Mouse (Mus musculus) left cerebral cortex, adult 9 months (tissue): Measurements from ENCODE around the gene Pebp1.

Experiments used
- DNase-seq, 2 experiments: peaks; one replicate each; pipeline ENCODE4 v3.0.0; 2022; ENCODE audit warnings: low spot score in 2 of 2

Pebp1 gene

DNA sequence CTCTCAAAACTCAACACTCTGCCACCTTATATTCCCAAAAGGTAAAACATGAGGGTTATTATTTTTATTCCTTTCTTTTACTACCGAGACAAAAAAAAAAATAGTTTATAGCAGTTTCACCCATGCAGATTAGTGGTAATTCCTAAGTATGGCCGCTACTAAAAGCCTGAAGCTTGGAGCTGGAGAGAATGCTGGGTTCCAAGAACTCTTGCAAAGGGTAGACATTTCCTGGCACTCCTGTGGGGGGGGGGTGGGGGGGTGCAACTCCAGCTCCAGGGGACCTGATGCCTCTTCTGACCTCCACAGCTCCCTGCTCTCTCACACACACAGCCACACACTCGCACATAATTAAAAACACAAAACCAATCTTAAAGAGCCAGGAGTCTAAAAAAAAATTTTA is 1.1 kb downstream of the Pebp1 start:
- no peak for DNase-seq

DNA sequence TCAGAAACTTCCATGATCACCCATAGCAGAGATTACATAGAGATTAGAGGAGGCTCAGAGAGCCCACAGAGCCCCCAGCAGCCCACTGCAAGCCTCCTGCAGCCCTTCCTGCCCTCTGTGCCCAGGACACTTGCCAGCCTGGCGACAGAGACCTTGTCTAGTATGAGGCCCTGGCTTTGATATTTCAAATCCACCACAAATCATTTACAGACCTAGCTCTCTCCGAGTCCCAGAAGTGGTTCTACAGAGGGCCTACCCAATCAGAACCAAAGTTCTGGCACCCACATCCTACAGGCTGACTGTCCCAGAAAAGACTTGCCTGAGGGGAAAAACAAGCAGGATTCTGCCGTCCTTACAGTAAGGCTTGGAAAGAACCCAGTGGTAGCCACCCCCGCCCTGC is 2.2 kb downstream of the Pebp1 start:
- DNase-seq, result no peak

DNA sequence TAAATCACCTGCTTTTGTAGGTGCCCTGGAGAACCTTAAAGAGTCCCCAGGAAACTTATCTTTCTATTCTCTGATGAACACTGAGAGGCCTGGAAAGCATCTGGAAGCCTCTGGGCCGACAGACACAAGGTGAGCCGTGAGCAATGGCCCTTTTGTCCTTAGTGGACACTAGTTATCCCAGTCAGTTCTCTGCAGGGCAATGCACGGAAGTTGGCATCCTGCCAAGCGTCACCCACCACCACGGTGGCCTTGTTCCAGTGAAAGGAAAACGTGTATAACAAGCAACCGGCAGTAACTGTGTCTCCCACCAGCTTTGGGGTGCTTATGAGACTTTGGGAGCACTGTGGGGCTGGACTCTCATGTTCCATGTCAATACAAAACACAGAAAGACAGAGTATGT is 2.7 kb downstream of the Pebp1 start:
- no peak for DNase-seq

DNA sequence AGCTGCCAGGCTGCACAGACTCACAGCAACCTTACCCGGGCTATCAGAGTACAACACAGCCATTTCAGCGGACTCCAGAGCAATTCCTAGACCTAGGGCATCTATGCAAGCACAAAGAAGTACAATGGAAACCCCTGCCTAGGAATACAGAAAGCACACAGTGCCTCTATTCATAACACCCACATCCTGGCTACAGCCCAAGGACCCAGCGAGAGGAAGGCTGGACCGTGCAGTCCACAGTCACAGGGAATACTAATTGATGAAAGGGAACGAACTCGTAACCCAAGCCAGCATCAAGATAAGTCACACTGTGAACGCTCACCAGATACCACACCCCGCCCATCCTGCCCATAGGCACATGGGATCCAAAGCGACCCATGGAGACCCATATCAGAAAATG is 3.4 kb downstream of the Pebp1 start:
- DNase-seq, result peak in 1 of 2 experiments; percentile 58

DNA sequence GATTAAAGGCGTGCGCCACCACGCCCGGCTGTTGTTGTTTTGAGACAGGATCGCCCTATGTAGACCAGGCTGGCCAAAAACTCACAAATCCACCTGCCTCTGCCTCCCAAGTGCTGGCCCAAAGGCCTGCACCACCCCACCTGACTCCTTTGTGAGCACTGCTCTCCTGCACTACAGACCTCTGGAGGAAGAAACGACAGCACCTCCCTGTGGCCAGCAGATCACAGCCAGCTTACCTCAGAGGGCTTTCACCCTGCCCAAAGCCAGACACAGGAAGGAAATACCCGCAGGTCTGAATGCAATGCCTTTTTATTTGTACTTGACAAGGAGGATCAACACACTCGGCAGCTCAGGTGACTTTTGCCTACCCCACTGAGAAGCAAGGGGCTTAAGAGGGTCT is 5.1 kb downstream of the Pebp1 start:
- DNase-seq, result no peak

DNA sequence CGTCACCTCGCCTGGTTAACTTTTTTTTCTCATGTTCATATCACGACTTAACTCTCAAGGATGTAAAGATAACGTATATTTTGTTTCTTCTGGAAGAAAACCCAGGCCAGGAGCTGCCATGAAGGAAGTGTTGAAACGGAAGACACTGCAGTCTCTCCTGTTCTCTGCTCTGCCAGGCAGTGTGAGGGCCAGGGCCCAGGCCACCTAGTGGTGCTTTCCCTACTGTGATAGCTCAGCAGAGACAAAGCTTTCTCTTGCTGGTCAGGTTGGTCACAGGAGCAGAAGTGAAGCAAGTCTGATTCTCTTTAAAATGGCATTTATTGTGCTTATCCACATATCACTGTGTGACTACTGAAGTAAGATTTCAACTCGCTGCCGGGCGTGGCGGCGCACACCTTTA is 5.9 kb downstream of the Pebp1 start:
- DNase-seq, result no peak

DNA sequence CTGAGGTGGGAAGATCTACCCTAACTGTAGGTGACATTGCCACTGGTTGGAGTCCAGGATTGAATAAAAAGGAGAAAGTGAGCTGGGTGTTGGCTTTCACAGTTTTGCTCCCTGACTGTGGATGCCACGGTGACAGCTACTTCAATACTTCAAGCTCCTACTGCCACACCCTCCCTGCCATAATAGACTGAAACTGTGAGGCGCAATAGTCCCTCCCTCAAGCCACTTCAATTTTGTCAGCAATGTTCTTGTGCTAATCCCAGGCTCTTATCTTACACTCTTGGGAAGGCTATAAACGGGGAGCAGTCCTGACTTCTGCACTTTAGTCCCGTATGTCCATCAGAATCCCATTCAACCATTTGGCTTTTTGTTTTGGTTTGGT is 7.8 kb downstream of the Pebp1 start:
- no peak for DNase-seq

DNA sequence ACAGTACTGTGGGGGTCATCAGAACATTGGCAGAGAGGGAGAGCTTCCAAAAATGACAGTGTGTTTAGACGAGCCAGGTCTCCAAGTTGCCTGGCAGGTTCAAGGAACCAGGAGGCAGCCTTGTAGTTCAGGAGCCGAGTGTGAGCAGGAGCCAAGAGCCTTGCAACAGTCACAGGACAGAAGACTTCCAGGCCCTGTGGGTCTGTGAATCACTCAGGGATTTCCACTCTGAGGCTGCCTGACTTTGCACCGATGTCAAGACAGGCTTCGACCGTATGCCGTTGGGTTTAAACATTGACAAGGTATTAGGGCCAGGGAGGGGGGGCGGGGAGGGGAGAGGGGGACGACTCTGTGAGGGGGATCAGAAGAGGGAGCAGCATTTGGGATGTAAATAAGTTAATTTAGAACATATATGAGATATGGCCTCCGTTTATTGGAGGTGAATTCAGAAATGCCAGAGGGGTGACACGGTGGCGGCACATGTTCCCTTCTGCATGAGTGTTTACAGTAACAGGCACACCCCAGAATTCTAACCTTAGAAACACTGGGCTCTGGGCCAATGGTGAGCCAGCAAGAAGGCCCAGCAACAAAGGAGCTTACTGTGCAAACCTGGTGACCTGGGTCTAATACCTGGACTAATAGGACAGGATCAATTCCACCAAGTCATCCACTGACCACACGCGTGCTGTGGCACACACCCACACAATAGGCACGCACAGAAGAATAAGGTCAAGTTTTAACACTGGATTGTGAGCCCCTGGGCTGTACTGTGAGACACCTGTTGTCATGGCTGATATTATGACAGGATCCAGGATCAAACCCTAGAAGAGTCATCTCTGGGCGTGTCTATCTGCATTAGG is 8.4 kb downstream of the Pebp1 start:
- no peak for DNase-seq

DNA sequence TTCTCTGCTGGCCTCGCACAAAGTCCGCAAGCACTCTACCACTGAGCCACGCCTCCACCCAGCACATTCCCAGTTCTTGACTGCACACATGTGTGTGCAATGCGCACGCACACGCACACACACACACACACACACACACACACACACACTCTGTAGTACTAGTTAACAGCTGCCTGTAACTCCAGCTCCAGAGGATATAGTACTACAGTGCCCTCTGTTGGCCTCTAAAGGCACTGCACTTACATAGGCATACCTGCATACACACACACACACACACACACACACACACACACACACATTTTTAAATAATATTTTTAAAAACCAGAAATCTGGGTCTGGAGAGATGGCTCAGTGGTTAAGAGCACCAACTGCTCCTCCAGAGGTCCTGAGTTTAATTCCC is 9.6 kb downstream of the Pebp1 start:
- DNase-seq, result no peak

DNA sequence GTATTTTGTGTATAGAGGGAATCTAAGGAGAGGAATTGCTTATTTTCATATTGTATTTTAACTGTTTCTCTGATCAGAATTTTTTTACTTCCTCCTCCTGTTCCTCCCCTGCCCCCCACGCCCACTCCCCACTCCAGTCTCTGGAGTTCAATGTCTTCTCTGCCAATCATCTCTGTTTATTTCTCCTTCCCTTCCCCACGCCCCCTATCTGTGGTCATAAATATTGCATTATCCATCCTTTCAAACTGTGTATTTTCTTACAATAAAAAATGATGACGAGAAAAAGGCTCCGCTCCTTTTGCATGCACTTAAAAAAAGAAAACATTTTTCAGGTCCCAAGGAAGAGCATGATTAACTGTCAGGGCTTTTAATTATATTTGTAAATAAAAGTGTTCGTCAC is 12.6 kb downstream of the Pebp1 start:
- no peak for DNase-seq

DNA sequence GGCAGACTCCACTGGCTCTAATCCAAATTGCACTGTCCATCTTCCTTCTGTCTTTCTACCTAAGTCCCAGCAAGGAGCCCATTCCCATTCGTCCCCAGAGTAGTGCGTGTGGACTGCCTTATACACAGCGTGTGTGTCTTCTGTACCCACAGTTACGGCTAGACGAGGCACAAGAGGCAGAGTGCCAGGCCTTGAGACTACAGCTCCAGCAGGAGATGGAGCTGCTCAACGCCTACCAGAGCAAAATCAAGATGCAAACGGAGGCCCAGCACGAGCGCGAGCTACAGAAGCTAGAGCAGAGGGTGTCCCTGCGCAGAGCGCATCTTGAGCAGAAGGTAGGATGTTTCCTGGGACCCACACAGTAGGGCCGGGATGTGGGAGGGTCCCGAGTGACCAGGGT is 15.5 kb downstream of the Pebp1 start:
- peak in 1 of 2 experiments; percentile 86 for DNase-seq

DNA sequence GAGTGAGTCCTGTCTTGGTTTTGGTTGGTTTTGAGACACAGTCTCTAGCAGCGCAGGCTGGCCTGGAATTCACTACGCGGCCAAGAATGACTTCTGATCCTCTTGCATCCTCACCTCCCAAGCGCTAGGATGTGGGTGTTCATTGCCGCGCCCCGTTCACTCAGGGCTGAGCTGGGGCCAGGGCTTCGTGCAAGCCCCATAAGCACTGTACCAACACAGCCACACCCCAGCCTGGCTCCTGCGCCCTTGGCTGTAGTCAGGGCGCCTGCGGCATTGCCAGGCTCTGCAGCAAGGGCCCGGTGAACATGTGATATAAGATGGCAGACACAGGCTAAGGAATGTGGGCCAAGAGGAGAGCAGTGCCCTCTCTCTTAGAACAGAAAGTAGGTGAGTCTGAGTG is 18.0 kb downstream of the Pebp1 start:
- DNase-seq, result no peak

DNA sequence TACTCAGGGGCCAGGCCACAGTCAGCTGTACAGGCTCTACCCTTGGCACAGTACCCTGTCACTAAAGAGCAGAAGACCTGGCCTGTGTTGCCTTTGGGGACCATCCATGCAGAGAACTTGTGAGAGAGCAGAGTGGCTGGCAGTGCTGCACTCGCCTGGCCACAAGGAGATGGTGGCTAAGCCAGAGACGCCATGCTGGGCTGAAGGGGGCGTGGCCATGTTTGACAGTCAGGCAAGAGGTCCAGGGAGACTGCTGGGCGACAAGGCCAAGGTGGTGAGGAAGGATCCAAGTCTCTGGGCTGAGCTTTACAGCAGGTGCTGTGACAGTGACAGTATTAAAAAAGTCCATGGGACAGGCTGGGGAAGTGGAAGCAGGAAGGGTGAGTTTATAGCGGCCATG is 18.7 kb downstream of the Pebp1 start:
- DNase-seq, result no peak

DNA sequence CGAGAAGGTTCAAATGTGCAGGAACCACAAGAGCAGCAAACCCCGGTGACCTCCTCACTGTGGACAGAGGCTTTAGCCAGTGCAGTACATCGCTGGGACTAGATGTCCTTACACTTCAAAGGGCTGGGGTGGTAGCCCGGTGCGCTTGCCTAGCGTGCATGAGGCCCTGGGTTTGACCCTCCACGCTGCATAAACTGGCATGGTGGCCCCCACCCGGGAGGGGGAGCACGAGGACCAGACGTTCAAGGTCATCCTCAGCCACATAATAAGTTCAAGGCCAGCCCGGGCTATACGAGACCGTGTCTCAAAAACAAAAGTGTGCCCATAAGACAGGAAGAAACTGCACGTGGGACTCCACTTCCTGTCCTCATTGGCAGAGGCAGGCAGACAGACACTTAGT is 19.5 kb downstream of the Pebp1 start:
- no peak for DNase-seq

DNA sequence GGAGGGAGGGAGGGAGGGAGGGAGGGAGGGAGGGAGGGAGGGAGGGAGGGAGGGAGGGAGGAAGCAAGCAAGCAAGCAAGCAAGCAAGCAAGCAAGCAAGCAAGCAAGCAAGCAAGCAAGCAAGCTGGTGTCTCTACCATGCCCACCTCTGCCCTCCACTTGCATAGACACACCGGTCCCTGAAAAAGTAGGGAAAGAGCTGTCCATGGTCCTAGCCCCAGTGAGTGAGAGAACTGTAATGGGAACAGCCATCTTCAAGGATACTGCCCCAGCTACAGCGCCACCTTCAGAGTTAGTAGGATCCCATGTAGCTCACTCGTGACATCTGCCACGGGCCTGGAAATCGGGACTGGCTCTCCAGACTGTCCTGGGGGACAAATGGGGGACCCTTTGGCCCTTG is 22.7 kb downstream of the Pebp1 start:
- no peak for DNase-seq

DNA sequence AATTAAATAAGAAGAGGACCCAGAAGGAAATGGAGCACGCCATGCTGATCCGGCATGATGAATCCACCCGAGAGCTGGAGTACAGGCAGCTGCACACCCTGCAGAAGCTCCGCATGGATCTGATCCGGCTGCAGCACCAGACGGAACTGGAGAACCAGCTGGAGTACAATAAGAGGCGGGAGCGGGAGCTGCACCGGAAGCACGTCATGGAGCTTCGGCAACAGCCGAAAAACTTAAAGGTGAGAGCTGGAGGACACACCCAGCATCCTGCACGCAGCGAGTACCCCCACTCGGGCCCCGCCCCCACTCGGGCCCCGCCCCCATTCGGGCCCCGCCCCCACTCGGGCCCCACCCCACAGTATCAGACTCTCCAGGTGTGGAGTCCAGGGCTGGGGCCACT is 23.9 kb downstream of the Pebp1 start:
- DNase-seq, result no peak

DNA sequence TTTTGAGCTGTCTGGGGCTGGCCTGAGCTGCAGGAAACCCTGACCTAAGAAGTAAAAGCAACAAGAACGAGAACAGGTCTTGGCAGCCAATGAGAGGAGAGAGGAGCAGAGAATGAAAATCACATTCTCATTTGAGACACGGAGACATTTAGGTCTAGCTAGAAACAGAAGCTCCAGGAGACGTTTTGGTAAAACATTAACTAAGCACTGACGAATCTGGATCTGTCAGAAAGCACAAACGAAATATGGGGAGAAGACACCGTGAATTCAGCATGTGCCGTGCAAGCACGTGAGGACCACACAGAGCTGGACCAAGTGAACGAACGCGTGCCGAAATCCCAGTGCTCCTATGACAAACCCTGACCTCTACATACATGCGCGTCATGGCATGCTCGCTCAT is 29.1 kb downstream of the Pebp1 start:
- DNase-seq, result no peak

DNA sequence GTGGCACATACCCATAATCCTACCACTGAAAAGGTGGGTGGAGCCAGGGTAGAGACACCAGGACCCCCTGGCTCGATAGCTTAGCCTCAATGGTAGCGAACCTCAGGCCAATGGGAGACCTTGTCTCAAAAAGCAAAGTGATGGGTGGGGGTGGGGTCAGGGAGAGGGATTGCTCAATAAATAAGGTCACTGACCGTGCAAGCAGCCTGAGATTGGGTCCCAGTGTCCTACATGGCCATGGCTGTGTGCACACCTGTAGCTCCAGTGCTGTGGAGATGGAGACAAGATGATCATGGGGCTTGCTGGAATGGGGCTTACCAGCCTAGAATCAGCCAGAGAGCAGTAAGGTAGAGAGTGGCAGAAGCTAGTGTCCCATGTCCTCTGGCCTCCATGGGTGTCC is 35.7 kb downstream of the Pebp1 start:
- no peak for DNase-seq

DNA sequence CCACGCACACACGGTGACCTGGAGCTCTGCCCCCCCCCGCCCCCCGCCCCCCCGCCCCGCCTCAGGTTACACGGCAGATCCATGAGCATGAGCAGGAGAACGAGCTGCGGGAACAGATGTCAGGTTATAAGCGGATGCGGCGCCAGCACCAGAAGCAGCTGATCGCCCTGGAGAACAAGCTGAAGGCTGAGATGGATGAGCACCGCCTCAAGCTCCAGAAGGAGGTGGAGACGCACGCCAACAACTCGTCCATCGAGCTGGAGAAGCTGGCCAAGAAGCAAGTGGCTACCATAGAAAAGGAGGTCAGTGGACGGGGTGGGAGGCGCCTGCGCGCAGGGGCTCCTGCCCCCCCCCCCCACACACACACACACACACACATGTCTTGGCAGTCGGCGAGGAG is 36.6 kb downstream of the Pebp1 start:
- DNase-seq, result peak in 1 of 2 experiments; percentile 53

DNA sequence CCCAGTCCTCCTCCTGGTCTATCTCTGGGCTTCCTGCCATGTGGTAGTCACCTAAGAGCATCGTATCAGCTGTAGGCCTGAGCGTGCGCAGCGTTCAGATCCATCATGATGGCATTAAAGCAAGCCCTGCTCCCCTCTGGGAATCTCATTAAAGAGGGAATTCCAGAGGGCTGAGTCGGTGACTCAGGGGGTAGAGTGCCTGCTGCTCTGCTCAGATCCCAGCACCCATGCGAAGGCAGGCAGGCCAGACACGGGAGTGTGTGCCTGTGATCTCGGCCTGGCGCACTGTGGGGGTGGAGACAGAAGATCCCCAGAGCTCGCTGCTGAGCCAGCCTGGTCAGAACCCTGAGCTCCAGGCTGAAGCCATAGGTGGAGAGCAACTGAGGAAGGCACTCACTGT is 39.1 kb downstream of the Pebp1 start:
- DNase-seq, result no peak

DNA sequence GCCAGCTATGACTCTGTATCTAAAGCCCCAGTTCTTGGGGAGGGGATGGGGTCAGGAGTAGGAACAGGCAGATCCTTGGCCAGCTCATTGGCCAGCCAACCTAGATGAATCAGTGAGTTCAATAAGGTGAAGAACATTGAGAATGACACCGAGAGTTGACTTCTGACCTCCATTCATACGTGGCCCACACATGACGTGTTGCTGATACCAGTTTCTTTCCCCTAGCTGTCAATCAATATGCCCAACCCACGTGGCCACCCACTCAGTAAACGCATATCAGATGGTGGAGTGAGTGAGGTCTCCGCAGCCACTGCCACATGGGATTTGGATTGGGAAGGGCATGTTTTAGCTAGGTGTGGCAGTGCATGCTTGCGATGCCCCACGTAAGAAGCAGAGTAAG is 42.3 kb downstream of the Pebp1 start:
- no peak for DNase-seq

DNA sequence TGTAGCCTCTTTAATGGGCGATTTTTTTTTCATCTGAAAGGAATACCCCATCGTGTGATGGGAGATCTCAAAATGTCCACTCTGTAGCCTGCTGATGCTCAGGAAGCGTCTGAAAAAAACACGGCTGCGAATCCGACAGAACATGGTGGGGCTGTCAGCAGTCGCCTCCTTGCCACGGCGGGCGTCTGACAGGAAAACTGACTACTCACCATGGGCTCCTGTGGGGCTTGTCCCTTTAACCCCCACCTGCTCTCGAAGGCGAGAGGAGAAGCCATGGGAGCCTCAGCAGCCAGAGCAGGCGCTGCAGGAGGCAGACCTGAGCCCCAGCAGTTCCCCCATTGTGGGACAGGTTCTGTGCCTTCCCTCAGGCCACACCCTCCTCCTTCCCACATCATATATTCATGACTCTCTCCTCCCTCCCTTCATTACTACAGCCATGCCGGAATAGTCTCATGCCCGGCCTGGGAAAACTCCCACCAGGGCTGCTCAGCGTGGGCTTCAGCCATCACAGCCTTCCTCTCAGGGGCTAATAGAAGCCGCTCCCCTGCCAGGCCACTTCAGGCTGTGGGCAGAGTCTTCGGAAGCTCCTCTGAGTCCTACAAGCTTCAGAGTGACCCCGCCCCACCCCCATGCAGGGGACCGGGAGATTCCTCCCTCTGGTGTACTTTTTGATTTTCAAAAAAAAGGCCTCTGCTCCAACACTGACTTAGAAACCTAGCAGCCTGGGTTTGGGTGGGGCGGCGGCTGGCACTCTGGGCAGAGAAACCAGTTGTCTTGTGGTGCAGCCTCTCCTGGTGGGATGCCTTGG is 44.5 kb downstream of the Pebp1 start:
- peak in 1 of 2 experiments; percentile 42 for DNase-seq

DNA sequence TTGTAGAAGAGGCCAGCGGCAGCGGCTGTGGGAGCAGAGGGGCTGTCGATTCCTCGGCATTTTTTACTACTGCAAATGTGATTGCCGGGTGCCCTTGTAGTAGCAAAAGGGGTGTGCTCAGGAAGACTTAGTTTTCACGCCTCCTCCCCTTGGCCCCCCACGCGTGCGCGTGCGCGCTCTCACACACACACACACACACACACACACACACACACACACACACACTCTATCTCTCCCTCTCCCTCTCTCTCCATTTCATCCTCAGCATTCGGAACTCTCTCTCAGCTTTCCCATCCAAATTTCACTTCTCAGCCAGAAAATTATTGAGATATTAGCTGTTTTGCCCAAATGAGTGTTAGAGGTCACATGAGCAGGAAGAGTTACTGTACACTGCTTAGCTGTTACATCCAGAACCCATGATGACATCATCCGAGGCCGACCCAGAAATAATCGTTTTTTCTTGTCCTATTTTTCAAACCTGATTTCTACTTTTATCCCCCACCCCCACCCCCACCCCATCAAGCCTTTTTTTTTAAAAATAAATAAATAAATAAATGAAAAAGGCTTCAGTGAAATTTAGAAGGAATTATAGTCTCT is 45.4 kb downstream of the Pebp1 start:
- peak; percentile 31 to 63 for DNase-seq
